9 mouse cellular contexts compared by ENCODE assay signal in genomic region chr7:19179173-19179572, GRCm38 (mm10). TPM values are rescaled to one million over a fixed set of nuclear protein-coding genes. Genes with fewer than 3 reads are reported as not detected.
A peak's percentile ranks its signal among the peaks of the same experiment; 100 is the strongest.
DNase-seq lines count a peak whose midpoint lies in the region; ATAC-seq and TF ChIP-seq lines count a peak whose summit lies in the region.
"Had no signal": no experiment of that assay in that cellular context is flagged by ENCODE, and none has a peak within 500 bp of the region (broad histone marks: within the 10 kb centered on the region; RNA-seq: fewer than 3 reads in every experiment).

No protein-coding gene starts in this region.

- H3K4me2 ChIP-seq in heart, embryonic 11.5 days = peak overlapping the region; percentile 56
- H3K4me2 ChIP-seq in liver, embryonic 12.5 days = peak overlapping the region; percentile 61
- peak overlapping the region; percentile 88 for H3K4me2 ChIP-seq in midbrain, postnatal 0 days (ENCODE audit: low read depth, low read length, poor library complexity, severe bottlenecking)

- peak; percentile 51; the same call in 1 of the 2 replicates for TF ChIP-seq CTCF in testis, adult 2 months (IDR thresholded peaks at IDR 0.05; ENCODE audit: control insufficient read depth, insufficient read depth, insufficient replicate concordance, low read depth, low read length)
- peak; percentile 77 for TF ChIP-seq CTCF in midbrain, postnatal 0 days (IDR thresholded peaks at IDR 0.05)

- no peaks in the 10 kb centered on the region for H3K36me3 ChIP-seq in testis, adult 2 months (ENCODE audit: control insufficient read depth, insufficient read depth, low read length)
- no peaks in the 10 kb centered on the region; the same call in 1 of the 2 replicates for H3K36me3 ChIP-seq in heart, embryonic 11.5 days (ENCODE audit: control insufficient read depth, insufficient read depth, low read length)
- no peaks in the 10 kb centered on the region for H3K36me3 ChIP-seq in liver, embryonic 12.5 days
- H3K36me3 ChIP-seq in midbrain, postnatal 0 days (ENCODE audit: insufficient read depth, low read length) = 0 out of 2 replicates have a peak, but pooled peaks cover 2% of the 10 kb centered on the region

- H3K9me3 ChIP-seq in heart, embryonic 11.5 days (replicated peaks; ENCODE audit: control insufficient read depth, low read length) = no peaks in the 10 kb centered on the region
- no peaks in the 10 kb centered on the region for H3K9me3 ChIP-seq in liver, embryonic 12.5 days (replicated peaks)
- no peaks in the 10 kb centered on the region for H3K9me3 ChIP-seq in midbrain, postnatal 0 days (ENCODE audit: low read length)

- no peak overlapping the region for H3K9ac ChIP-seq in heart, embryonic 11.5 days (ENCODE audit: low read depth, low read length)
- no peak overlapping the region for H3K9ac ChIP-seq in liver, embryonic 12.5 days
- peak overlapping the region; percentile 29; the same call in 1 of the 2 replicates for H3K9ac ChIP-seq in midbrain, postnatal 0 days (replicated peaks; ENCODE audit: low read length, poor library complexity, severe bottlenecking)

- under 1% methylated on average over 31 of the region's 32 CpGs for WGBS in heart, embryonic 11.5 days (ENCODE audit: insufficient replicate concordance)
- under 1% methylated on average over 30 of the region's 32 CpGs for WGBS in liver, embryonic 12.5 days (ENCODE audit: insufficient replicate concordance)
- WGBS in midbrain, postnatal 0 days = under 1% methylated on average over 23 of the region's 32 CpGs

- H3K27ac ChIP-seq in testis, adult 2 months (ENCODE audit: control insufficient read depth, insufficient read depth, low read depth, low read length) = no peak overlapping the region
- no peak overlapping the region for H3K27ac ChIP-seq in heart, embryonic 11.5 days (ENCODE audit: low read depth, low read length)
- H3K27ac ChIP-seq in liver, embryonic 12.5 days = no peak overlapping the region
- no peak overlapping the region for H3K27ac ChIP-seq in midbrain, postnatal 0 days (ENCODE audit: low read depth, low read length)

- no peak for DNase-seq in testis, postnatal 14 days (ENCODE audit: low spot score)
- peak; percentile 66 for DNase-seq in embryo, embryonic 9.5 days (ENCODE audit: extremely low spot score)
- peak; percentile 50 to 63 for DNase-seq in kidney, adult 8-10 months
- DNase-seq in midbrain, postnatal 0 days (ENCODE audit: low spot score) = peak; percentile 83
- DNase-seq in spleen, postnatal 4 days (ENCODE audit: low spot score in 2 of 2) = peak; percentile 59 to 81

- no peak for TF ChIP-seq POLR2A in testis, adult 2 months (IDR thresholded peaks at IDR 0.05; ENCODE audit: control insufficient read depth, low read depth, low read length)

- no peak for ATAC-seq in heart, embryonic 11.5 days (replicated peaks; ENCODE audit: insufficient number of reproducible peaks, low FRiP score, low TSS enrichment)
- ATAC-seq in liver, embryonic 12.5 days = no peak
- no peak for ATAC-seq in midbrain, postnatal 0 days (ENCODE audit: low FRiP score)
- ATAC-seq: Patski had no signal

- H3K4me1 ChIP-seq in testis, adult 2 months (ENCODE audit: control insufficient read depth, insufficient read depth, low read length) = peaks cover 41% of the 10 kb centered on the region
- peaks cover 17% of the 10 kb centered on the region for H3K4me1 ChIP-seq in heart, embryonic 11.5 days (ENCODE audit: control insufficient read depth, insufficient read depth, low read length)
- H3K4me1 ChIP-seq in liver, embryonic 12.5 days = peaks cover 65% of the 10 kb centered on the region
- no peaks in the 10 kb centered on the region; the same call in 1 of the 2 replicates for H3K4me1 ChIP-seq in midbrain, postnatal 0 days (ENCODE audit: insufficient read depth, low read length)

- peaks cover 7% of the 10 kb centered on the region for H3K27me3 ChIP-seq in testis, adult 2 months (ENCODE audit: control insufficient read depth, insufficient read depth, low read length)
- peaks cover 45% of the 10 kb centered on the region for H3K27me3 ChIP-seq in heart, embryonic 11.5 days (ENCODE audit: control insufficient read depth, insufficient read depth, low read length)
- peaks cover 62% of the 10 kb centered on the region for H3K27me3 ChIP-seq in liver, embryonic 12.5 days (replicated peaks)
- no peaks in the 10 kb centered on the region for H3K27me3 ChIP-seq in midbrain, postnatal 0 days (ENCODE audit: insufficient read depth, low read length)
- H3K27me3 ChIP-seq: Patski had no signal

- H3K4me3 ChIP-seq in testis, adult 2 months (ENCODE audit: control insufficient read depth, low read depth, low read length) = peak overlapping the region; percentile 79
- H3K4me3 ChIP-seq in heart, embryonic 11.5 days (ENCODE audit: low read depth, low read length) = peak overlapping the region; percentile 25
- H3K4me3 ChIP-seq in liver, embryonic 12.5 days = peak overlapping the region; percentile 24
- H3K4me3 ChIP-seq in midbrain, postnatal 0 days (ENCODE audit: low read depth, low read length) = peak overlapping the region; percentile 74

RNA-seq across cellular contexts. Expression of gene Eml2, which starts 3.0 kb away (rescaled TPM):
- 11.1 and 12.9 TPM in 2 replicates for polyA plus RNA-seq in testis, adult 2 months (2012; rRNA removed)
- 5.4 and 6.9 TPM in 2 replicates for polyA plus RNA-seq in heart, embryonic 11.5 days (2014; fragmentation: Nextera tagmentation; extraction: Ambion mirVana)
- 4.1 and 5.1 TPM in 2 replicates for polyA plus RNA-seq in liver, embryonic 12.5 days (2016; fragmentation: Nextera tagmentation; extraction: Ambion mirVana)
- total RNA-seq in midbrain, postnatal 0 days (2014; rRNA removed) = 83.7 and 89.0 TPM in 2 replicates
- 13.1 and 13.4 TPM in 2 replicates for polyA plus RNA-seq in midbrain, postnatal 0 days (2015; fragmentation: Nextera tagmentation; extraction: Ambion mirVana)

RNA-seq across cellular contexts. Expression of gene Gipr, which starts 13.2 kb away (rescaled TPM):
- polyA plus RNA-seq in testis, adult 2 months (2012; rRNA removed) = 20.9 and 24.3 TPM in 2 replicates
- 9.0 and 10.8 TPM in 2 replicates for polyA plus RNA-seq in heart, embryonic 11.5 days (2014; fragmentation: Nextera tagmentation; extraction: Ambion mirVana)
- polyA plus RNA-seq in liver, embryonic 12.5 days (2016; fragmentation: Nextera tagmentation; extraction: Ambion mirVana) = 0.18 and 0.41 TPM in 2 replicates
- total RNA-seq in midbrain, postnatal 0 days (2014; rRNA removed) = 2.3 and 7.4 TPM in 2 replicates
- 1.7 and 2.3 TPM in 2 replicates for polyA plus RNA-seq in midbrain, postnatal 0 days (2015; fragmentation: Nextera tagmentation; extraction: Ambion mirVana)

RNA-seq across cellular contexts. Expression of gene Snrpd2, which starts 29.7 kb away (rescaled TPM):
- 135 and 140 TPM in 2 replicates for polyA plus RNA-seq in testis, adult 2 months (2012; rRNA removed)
- 120 and 125 TPM in 2 replicates for polyA plus RNA-seq in heart, embryonic 11.5 days (2014; fragmentation: Nextera tagmentation; extraction: Ambion mirVana)
- polyA plus RNA-seq in liver, embryonic 12.5 days (2016; fragmentation: Nextera tagmentation; extraction: Ambion mirVana) = 97.8 and 98.3 TPM in 2 replicates
- total RNA-seq in midbrain, postnatal 0 days (2014; rRNA removed) = 31.4 and 36.7 TPM in 2 replicates
- polyA plus RNA-seq in midbrain, postnatal 0 days (2015; fragmentation: Nextera tagmentation; extraction: Ambion mirVana) = 115 and 116 TPM in 2 replicates

RNA-seq across cellular contexts. Expression of gene Qpctl, which starts 30.1 kb away (rescaled TPM):
- 12.7 and 13.5 TPM in 2 replicates for polyA plus RNA-seq in testis, adult 2 months (2012; rRNA removed)
- polyA plus RNA-seq in heart, embryonic 11.5 days (2014; fragmentation: Nextera tagmentation; extraction: Ambion mirVana) = 6.4 and 7.6 TPM in 2 replicates
- 4.9 and 5.5 TPM in 2 replicates for polyA plus RNA-seq in liver, embryonic 12.5 days (2016; fragmentation: Nextera tagmentation; extraction: Ambion mirVana)
- 17.3 and 17.8 TPM in 2 replicates for total RNA-seq in midbrain, postnatal 0 days (2014; rRNA removed)
- 30.2 and 32.5 TPM in 2 replicates for polyA plus RNA-seq in midbrain, postnatal 0 days (2015; fragmentation: Nextera tagmentation; extraction: Ambion mirVana)

RNA-seq across cellular contexts. Expression of gene Gpr4, which starts 33.2 kb away (rescaled TPM):
- 9.5 and 16.2 TPM in 2 replicates for polyA plus RNA-seq in testis, adult 2 months (2012; rRNA removed)
- polyA plus RNA-seq in heart, embryonic 11.5 days (2014; fragmentation: Nextera tagmentation; extraction: Ambion mirVana) = 1.3 and 1.4 TPM in 2 replicates
- polyA plus RNA-seq in liver, embryonic 12.5 days (2016; fragmentation: Nextera tagmentation; extraction: Ambion mirVana) = 0.51 and 0.62 TPM in 2 replicates
- 3.1 and 4.7 TPM in 2 replicates for total RNA-seq in midbrain, postnatal 0 days (2014; rRNA removed)
- polyA plus RNA-seq in midbrain, postnatal 0 days (2015; fragmentation: Nextera tagmentation; extraction: Ambion mirVana) = 6.1 and 6.2 TPM in 2 replicates

Comparison
In these comparisons a context has a peak if more than half of its experiments do, and no peak if none do; other contexts are left out.
1. H3K4me3 ChIP-seq: peak in every context shown above with its lines; median percentile 79 in testis, adult 2 months; 74 in midbrain, postnatal 0 days; 25 in heart, embryonic 11.5 days; 24 in liver, embryonic 12.5 days.